Mouse (Mus musculus): Measurements from ENCODE around the gene Ablim1. TPM values are rescaled to one million over a fixed set of nuclear protein-coding genes. Genes with fewer than 3 reads are reported as not detected.

Gene Ablim1
- polyA plus RNA-seq, 1 experiment = 9.8 TPM

- no peaks in the 10 kb centered on the region for H3K79me3 ChIP-seq (ENCODE audit: low read depth)
- no peaks in the 10 kb centered on the region for H3K36me3 ChIP-seq (ENCODE audit: control insufficient read depth, insufficient read depth)
- no peaks in the 10 kb centered on the region for H3K27me3 ChIP-seq (ENCODE audit: control insufficient read depth, insufficient read depth, insufficient read length)
- no peak overlapping the region for H3ac ChIP-seq (ENCODE audit: control insufficient read depth, insufficient read length, low read depth)
- no peak for TF ChIP-seq CEBPB (IDR thresholded peaks at IDR 0.05; ENCODE audit: low read depth)
- no peak for TF ChIP-seq MYOD1 (IDR thresholded peaks at IDR 0.05; ENCODE audit: control insufficient read depth, insufficient read length, low read depth)
- no peak for TF ChIP-seq MAX (IDR thresholded peaks at IDR 0.05)
- TF ChIP-seq FOSL1 (IDR thresholded peaks at IDR 0.05; ENCODE audit: insufficient read depth, low read length, poor library complexity, severe bottlenecking) = no peak
- TF ChIP-seq CTCF (IDR thresholded peaks at IDR 0.05; ENCODE audit: control insufficient read depth, insufficient read depth, insufficient read length) = no peak
- H3K79me2 ChIP-seq (ENCODE audit: control insufficient read depth, insufficient read depth) = no peaks in the 10 kb centered on the region
- H3K4me3 ChIP-seq (ENCODE audit: insufficient read depth, poor library complexity, severe bottlenecking) = no peak overlapping the region
These were observed 43.0 kb downstream of the Ablim1 start for GRCm38 (mm10) chr19:57271757-57272156.

GRCm38 (mm10) chr19:57270711-57271110 is 44.0 kb downstream of the Ablim1 start:
- no peak for TF ChIP-seq USF1 (IDR thresholded peaks at IDR 0.05; ENCODE audit: low read depth)
- TF ChIP-seq MAX (IDR thresholded peaks at IDR 0.05) = no peak
- TF ChIP-seq MYOD1 (IDR thresholded peaks at IDR 0.05; ENCODE audit: control insufficient read depth, insufficient read length, low read depth) = no peak
- no peak for TF ChIP-seq CTCF (IDR thresholded peaks at IDR 0.05; ENCODE audit: control insufficient read depth, insufficient read depth, insufficient read length)
- no peak for TF ChIP-seq FOSL1 (IDR thresholded peaks at IDR 0.05; ENCODE audit: insufficient read depth, low read length, poor library complexity, severe bottlenecking)
- TF ChIP-seq MYOG (IDR thresholded peaks at IDR 0.05; ENCODE audit: control insufficient read depth, extremely low read depth, insufficient read length) = no peak
- no peak overlapping the region for H3ac ChIP-seq (ENCODE audit: control insufficient read depth, insufficient read length, low read depth)
- H3K79me3 ChIP-seq (ENCODE audit: low read depth) = no peaks in the 10 kb centered on the region
- no peaks in the 10 kb centered on the region for H3K79me2 ChIP-seq (ENCODE audit: control insufficient read depth, insufficient read depth)
- no peaks in the 10 kb centered on the region for H3K36me3 ChIP-seq (ENCODE audit: control insufficient read depth, insufficient read depth)
- no peak overlapping the region for H3K4me3 ChIP-seq (ENCODE audit: insufficient read depth, poor library complexity, severe bottlenecking)
- no peaks in the 10 kb centered on the region for H3K27me3 ChIP-seq (ENCODE audit: control insufficient read depth, insufficient read depth, insufficient read length)

GRCm38 (mm10) chr19:57269791-57270190 is 44.9 kb downstream of the Ablim1 start:
- Histone ChIP-seq H3K36me3 (ENCODE audit: control insufficient read depth, insufficient read depth) (no peaks in the 10 kb centered on the region), H3K27me3 (ENCODE audit: control insufficient read depth, insufficient read depth, insufficient read length) (no peaks in the 10 kb centered on the region), H3K4me3 (ENCODE audit: insufficient read depth, poor library complexity, severe bottlenecking) (no peak overlapping the region), H3ac (ENCODE audit: control insufficient read depth, insufficient read length, low read depth) (no peak overlapping the region), H3K79me2 (ENCODE audit: control insufficient read depth, insufficient read depth) (no peaks in the 10 kb centered on the region), H3K79me3 (ENCODE audit: low read depth) (no peaks in the 10 kb centered on the region)
- no peak for TF ChIP-seq MAX (IDR thresholded peaks at IDR 0.05)
- TF ChIP-seq CTCF (IDR thresholded peaks at IDR 0.05; ENCODE audit: control insufficient read depth, insufficient read depth, insufficient read length) = no peak

GRCm38 (mm10) chr19:57267531-57267930 is 47.2 kb downstream of the Ablim1 start:
- no peaks in the 10 kb centered on the region for H3K79me3 ChIP-seq (ENCODE audit: low read depth)
- H3K27me3 ChIP-seq (ENCODE audit: control insufficient read depth, insufficient read depth, insufficient read length) = no peaks in the 10 kb centered on the region
- no peak overlapping the region for H3K4me3 ChIP-seq (ENCODE audit: insufficient read depth, poor library complexity, severe bottlenecking)
- no peaks in the 10 kb centered on the region for H3K36me3 ChIP-seq (ENCODE audit: control insufficient read depth, insufficient read depth)
- no peak overlapping the region for H3ac ChIP-seq (ENCODE audit: control insufficient read depth, insufficient read length, low read depth)
- TF ChIP-seq USF1 (IDR thresholded peaks at IDR 0.05; ENCODE audit: low read depth) (no peak), MYOG (IDR thresholded peaks at IDR 0.05; ENCODE audit: control insufficient read depth, extremely low read depth, insufficient read length) (no peak), CTCF (IDR thresholded peaks at IDR 0.05; ENCODE audit: control insufficient read depth, insufficient read depth, insufficient read length) (no peak), FOSL1 (IDR thresholded peaks at IDR 0.05; ENCODE audit: insufficient read depth, low read length, poor library complexity, severe bottlenecking) (no peak), CEBPB (IDR thresholded peaks at IDR 0.05; ENCODE audit: low read depth) (no peak), MYOD1 (IDR thresholded peaks at IDR 0.05; ENCODE audit: control insufficient read depth, insufficient read length, low read depth) (no peak), MAX (IDR thresholded peaks at IDR 0.05) (no peak)
- H3K79me2 ChIP-seq (ENCODE audit: control insufficient read depth, insufficient read depth) = no peaks in the 10 kb centered on the region

- H3K79me2 ChIP-seq (ENCODE audit: control insufficient read depth, insufficient read depth) = no peaks in the 10 kb centered on the region
- no peaks in the 10 kb centered on the region for H3K27me3 ChIP-seq (ENCODE audit: control insufficient read depth, insufficient read depth, insufficient read length)
- no peak overlapping the region for H3ac ChIP-seq (ENCODE audit: control insufficient read depth, insufficient read length, low read depth)
- no peaks in the 10 kb centered on the region for H3K79me3 ChIP-seq (ENCODE audit: low read depth)
- H3K4me3 ChIP-seq (ENCODE audit: insufficient read depth, poor library complexity, severe bottlenecking) = no peak overlapping the region
- H3K36me3 ChIP-seq (ENCODE audit: control insufficient read depth, insufficient read depth) = no peaks in the 10 kb centered on the region
- TF ChIP-seq MAX (IDR thresholded peaks at IDR 0.05) (no peak), USF1 (IDR thresholded peaks at IDR 0.05; ENCODE audit: low read depth) (no peak), CEBPB (IDR thresholded peaks at IDR 0.05; ENCODE audit: low read depth) (no peak), FOSL1 (IDR thresholded peaks at IDR 0.05; ENCODE audit: insufficient read depth, low read length, poor library complexity, severe bottlenecking) (no peak), MYOG (IDR thresholded peaks at IDR 0.05; ENCODE audit: control insufficient read depth, extremely low read depth, insufficient read length) (no peak)
These were observed 48.2 kb downstream of the Ablim1 start for GRCm38 (mm10) chr19:57266374-57267085.

GRCm38 (mm10) chr19:57264296-57264947 is 50.3 kb downstream of the Ablim1 start:
- Histone ChIP-seq H3K27me3 (ENCODE audit: control insufficient read depth, insufficient read depth, insufficient read length) (no peaks in the 10 kb centered on the region), H3K79me2 (ENCODE audit: control insufficient read depth, insufficient read depth) (no peaks in the 10 kb centered on the region), H3K79me3 (ENCODE audit: low read depth) (no peaks in the 10 kb centered on the region), H3K4me3 (ENCODE audit: insufficient read depth, poor library complexity, severe bottlenecking) (no peak overlapping the region), H3ac (ENCODE audit: control insufficient read depth, insufficient read length, low read depth) (no peak overlapping the region), H3K36me3 (ENCODE audit: control insufficient read depth, insufficient read depth) (no peaks in the 10 kb centered on the region)
- TF ChIP-seq MAX (IDR thresholded peaks at IDR 0.05) (no peak), MYOD1 (IDR thresholded peaks at IDR 0.05; ENCODE audit: control insufficient read depth, insufficient read length, low read depth) (no peak), MYOG (IDR thresholded peaks at IDR 0.05; ENCODE audit: control insufficient read depth, extremely low read depth, insufficient read length) (no peak), USF1 (IDR thresholded peaks at IDR 0.05; ENCODE audit: low read depth) (no peak), FOSL1 (IDR thresholded peaks at IDR 0.05; ENCODE audit: insufficient read depth, low read length, poor library complexity, severe bottlenecking) (no peak), CTCF (IDR thresholded peaks at IDR 0.05; ENCODE audit: control insufficient read depth, insufficient read depth, insufficient read length) (no peak), CEBPB (IDR thresholded peaks at IDR 0.05; ENCODE audit: low read depth) (no peak)

All from C2C12 (cell line).